Mouse (Mus musculus) kidney, embryonic 14.5 days (tissue): ENCODE measurements around the gene Dmxl2. TPM values are rescaled to one million over a fixed set of nuclear protein-coding genes. Genes with fewer than 3 reads are reported as not detected.

ENCODE experiments used
- ATAC-seq: fragments of 200-750 bp; cut with Nextera tagmentation; 2 replicates; pipeline ENCODE4 v1.8.0; 2017; ENCODE audit warnings: moderate number of reproducible peaks, mild to moderate bottlenecking, moderate TSS enrichment, moderate library complexity; ENCODE audit not compliant: low FRiP score, low TSS enrichment
- H3K27ac ChIP-seq: fragments of 300-500 bp; sonication (generic); 2 replicates; pipeline ENCODE4 v1.5.1; 2014; ENCODE audit warnings: low read depth, mild to moderate bottlenecking, low read length, moderate library complexity, mixed read lengths
- H3K27me3 ChIP-seq: fragments of 300-500 bp; sonication (generic); 2 replicates; pipeline ENCODE4 v1.6.1; 2014; ENCODE audit warnings: mild to moderate bottlenecking, low read length; ENCODE audit not compliant: control insufficient read depth, insufficient read depth
- H3K36me3 ChIP-seq: fragments of 300-500 bp; sonication (generic); 2 replicates; pipeline ENCODE4 v1.6.1; 2014; ENCODE audit warnings: low read length, mixed read lengths; ENCODE audit not compliant: control insufficient read depth, insufficient read depth
- H3K4me1 ChIP-seq: fragments of 300-500 bp; sonication (generic); 2 replicates; pipeline ENCODE4 v1.6.1; 2014; ENCODE audit warnings: low read length, mixed read lengths; ENCODE audit not compliant: control insufficient read depth, insufficient read depth
- H3K4me2 ChIP-seq: fragments of 300-500 bp; sonication (generic); replicated peaks from 2 replicates; pipeline ENCODE4 v1.6.1; 2014; ENCODE audit warnings: low read depth, mild to moderate bottlenecking, low read length
- H3K4me3 ChIP-seq: fragments of 300-500 bp; sonication (generic); 2 replicates; pipeline ENCODE4 v1.5.1; 2014; ENCODE audit warnings: mild to moderate bottlenecking, low read length
- H3K9ac ChIP-seq: fragments of 300-500 bp; sonication (generic); 2 replicates; pipeline ENCODE4 v1.6.1; 2014; ENCODE audit warnings: low read depth, mild to moderate bottlenecking, low read length, moderate library complexity
- H3K9me3 ChIP-seq: fragments of 300-500 bp; sonication (generic); 2 replicates; pipeline ENCODE4 v1.6.1; 2016; ENCODE audit warnings: low read length; ENCODE audit not compliant: control insufficient read depth
- WGBS: fragments of 180-500 bp; shearing (Covaris S2); extraction: QIAGEN DNeasy Blood & Tissue Kit; methylation state at CpG from one replicate; pipeline ENCODE4 v1.1.7; 2014; 5-methylcytosine and 5-hydroxymethylcytosine counted together
- polyA plus RNA-seq: library from polyadenylated mRNA; unstranded; fragments of >200 nt; fragmentation: Nextera tagmentation; extraction: Ambion mirVana; gene quantifications from 2 replicates; pipeline ENCODE4 v1.2.1, GENCODE M21; 2014

Gene Dmxl2
- 7.4 and 9.1 TPM in 2 replicates for polyA plus RNA-seq

DNA sequence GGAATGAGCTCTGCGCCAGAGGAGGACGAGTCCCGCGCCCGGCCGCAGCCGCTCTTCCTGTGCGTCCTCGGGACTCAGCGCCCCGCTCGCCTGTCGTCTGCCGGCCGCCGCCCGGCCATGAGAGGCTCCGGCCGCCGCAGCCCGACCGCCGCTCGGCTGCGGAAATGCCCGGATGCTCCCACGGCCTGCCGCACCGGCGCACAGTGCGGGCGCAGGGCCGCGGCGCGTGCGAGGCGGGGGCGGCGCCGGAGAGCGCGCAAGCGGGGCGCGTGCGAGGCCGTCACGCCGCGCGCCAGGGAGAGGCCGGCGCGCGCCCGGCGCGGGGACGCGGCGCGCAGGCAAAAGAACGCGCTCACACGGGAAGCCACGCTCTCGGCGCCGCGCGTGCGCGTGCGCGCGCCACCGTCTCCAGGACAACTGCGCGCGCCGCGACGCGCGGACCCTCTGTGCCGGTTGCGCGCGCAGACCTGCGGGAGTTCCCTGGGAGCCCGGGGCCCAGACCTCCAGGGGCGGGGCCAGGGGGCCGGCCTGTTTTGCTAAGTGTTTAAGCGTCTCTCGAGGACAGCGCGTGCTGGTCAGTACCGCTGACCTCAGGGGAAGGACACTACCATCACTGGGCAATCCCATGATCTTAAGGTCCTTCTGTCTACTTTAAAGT lies at the start of gene Dmxl2:
TSS of gene Dmxl2 (minus strand) at position 174 of the 658 bp plus-strand sequence.
- Histone ChIP-seq H3K4me3 (peak within 1 kb of the TSS; percentile 53), H3K4me1 (no peaks in the 10 kb centered on the region), H3K36me3 (no peaks in the 10 kb centered on the region), H3K27me3 (peaks cover 11% of the 10 kb centered on the region), H3K27ac (no peak within 1 kb of the TSS), H3K9me3 (no peaks in the 10 kb centered on the region), H3K4me2 (peak within 1 kb of the TSS; percentile 83), H3K9ac (peak within 1 kb of the TSS; percentile 53)
- under 1% methylated on average over 79 of the region's 99 CpGs for WGBS
- peak; percentile 94 for ATAC-seq

DNA sequence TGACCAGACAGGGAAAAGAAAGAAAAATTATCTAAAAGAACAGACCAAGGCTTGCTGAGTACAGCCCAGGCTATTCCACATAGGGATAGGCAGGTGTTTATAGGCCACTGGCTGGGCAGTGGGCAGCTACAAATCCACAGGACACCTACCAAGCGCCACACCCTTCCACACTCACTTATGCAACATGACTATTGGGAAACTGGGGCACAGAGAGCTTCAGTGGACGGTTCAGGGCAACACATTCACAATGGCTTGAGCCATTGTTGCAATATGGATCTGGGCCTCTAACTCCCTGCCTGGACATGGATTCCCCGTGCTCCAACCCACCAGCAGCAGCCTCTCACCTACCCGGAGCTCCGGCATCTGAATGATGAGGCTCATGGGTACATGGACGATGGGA lies 48.0 kb upstream of the Dmxl2 start:
- no peaks in the 10 kb centered on the region for H3K4me1 ChIP-seq

DNA sequence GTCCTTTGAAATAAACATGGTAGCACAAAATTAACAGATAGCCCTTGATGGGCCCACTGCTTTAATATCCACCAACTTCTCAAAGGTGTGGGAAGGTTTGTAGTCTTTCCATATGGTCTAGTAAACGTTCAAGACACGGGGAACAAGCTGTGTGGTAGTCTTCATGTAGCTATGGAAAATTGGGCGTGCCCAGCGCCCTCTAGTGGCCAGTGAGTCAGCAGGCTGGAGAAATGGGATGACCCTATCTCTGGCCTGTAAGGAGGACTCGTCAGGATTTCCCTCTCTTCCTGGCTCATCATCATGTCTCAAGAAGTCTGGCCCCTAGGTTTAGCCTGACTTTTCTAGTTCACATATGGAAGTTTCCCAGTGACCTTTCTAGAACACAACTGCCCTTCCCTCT lies 46.1 kb upstream of the Dmxl2 start:
- Histone ChIP-seq H3K36me3 (no peaks in the 10 kb centered on the region), H3K27me3 (no peaks in the 10 kb centered on the region), H3K4me3 (no peak overlapping the region), H3K4me1 (no peaks in the 10 kb centered on the region), H3K9ac (no peak overlapping the region), H3K4me2 (no peak overlapping the region), H3K27ac (no peak overlapping the region), H3K9me3 (no peaks in the 10 kb centered on the region)
- WGBS: 20% methylated on average over 5 of the region's 5 CpGs
- ATAC-seq: no peak

More for the DNA sequence above, 48.0 kb upstream of the Dmxl2 start:
- no peak overlapping the region for H3K4me3 ChIP-seq
- H3K36me3 ChIP-seq: no peaks in the 10 kb centered on the region
- WGBS: 92% methylated on average over 6 of the region's 6 CpGs
- H3K4me2 ChIP-seq: no peak overlapping the region
- no peak for ATAC-seq
- H3K9me3 ChIP-seq: no peaks in the 10 kb centered on the region
- no peak overlapping the region for H3K27ac ChIP-seq
- H3K9ac ChIP-seq: no peak overlapping the region
- H3K27me3 ChIP-seq: no peaks in the 10 kb centered on the region

DNA sequence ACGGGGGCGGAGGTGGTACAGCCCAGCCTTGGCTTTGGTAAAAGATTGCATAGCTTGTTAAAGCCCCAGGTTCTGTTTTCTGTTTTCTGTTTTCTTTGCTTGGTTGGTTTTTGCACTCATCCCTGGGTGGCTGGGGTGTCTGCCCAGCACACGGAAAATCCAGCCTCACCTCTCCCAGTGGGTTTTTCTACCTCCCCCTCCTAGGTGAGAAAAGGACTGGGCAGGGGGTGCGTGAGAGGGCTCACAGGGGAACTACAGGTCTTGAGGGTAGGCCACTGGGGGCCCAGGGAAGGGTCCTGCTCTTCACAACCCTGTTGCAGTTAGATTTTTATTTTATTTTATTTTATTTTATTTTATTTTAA lies 43.5 kb upstream of the Dmxl2 start:
- Histone ChIP-seq H3K36me3 (no peaks in the 10 kb centered on the region), H3K27ac (no peak overlapping the region), H3K4me3 (no peak overlapping the region), H3K9me3 (no peaks in the 10 kb centered on the region), H3K4me1 (no peaks in the 10 kb centered on the region), H3K9ac (no peak overlapping the region), H3K27me3 (no peaks in the 10 kb centered on the region), H3K4me2 (no peak overlapping the region)
- no peak for ATAC-seq
- WGBS: 66% methylated on average over 4 of the region's 4 CpGs

DNA sequence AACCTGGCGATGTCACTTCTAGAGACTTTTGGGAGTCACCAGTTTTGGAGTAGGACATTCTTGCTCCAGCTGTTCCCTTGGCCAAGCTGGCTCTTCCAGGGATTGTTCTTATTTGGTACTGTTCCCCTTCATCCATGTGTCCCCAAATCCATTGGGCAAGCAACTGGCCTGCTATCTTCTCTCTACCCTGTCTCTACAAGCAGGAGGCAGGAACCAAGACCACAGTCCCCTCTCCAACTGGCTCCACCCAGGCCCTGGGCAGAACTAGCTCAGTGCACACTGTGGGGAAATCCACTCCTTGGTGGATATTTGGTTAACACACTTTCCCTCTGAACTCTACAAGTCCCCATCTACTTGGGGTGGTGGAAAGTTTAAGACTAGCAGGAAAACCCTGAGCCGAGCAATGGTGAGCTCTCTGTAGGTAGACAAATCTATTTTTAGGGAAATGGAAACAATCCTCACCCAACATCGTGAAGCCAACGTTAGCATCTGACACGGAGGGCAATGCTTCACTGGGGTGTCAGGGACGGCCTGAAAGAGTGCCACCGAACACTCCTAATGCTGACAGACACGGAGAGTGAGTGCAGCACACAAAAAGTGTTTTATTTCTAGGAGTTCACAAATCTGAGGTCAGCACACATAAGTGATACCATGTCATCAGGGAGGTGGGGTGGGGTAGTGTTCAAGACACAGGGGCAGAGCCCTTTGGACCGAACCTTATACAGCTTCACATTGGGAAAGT lies 43.0 kb upstream of the Dmxl2 start:
- no peak for ATAC-seq
- Histone ChIP-seq H3K9me3 (no peaks in the 10 kb centered on the region), H3K4me1 (no peaks in the 10 kb centered on the region), H3K9ac (no peak overlapping the region), H3K4me3 (no peak overlapping the region), H3K36me3 (no peaks in the 10 kb centered on the region), H3K4me2 (no peak overlapping the region), H3K27me3 (no peaks in the 10 kb centered on the region), H3K27ac (no peak overlapping the region)
- WGBS: 76% methylated on average over 9 of the region's 9 CpGs

DNA sequence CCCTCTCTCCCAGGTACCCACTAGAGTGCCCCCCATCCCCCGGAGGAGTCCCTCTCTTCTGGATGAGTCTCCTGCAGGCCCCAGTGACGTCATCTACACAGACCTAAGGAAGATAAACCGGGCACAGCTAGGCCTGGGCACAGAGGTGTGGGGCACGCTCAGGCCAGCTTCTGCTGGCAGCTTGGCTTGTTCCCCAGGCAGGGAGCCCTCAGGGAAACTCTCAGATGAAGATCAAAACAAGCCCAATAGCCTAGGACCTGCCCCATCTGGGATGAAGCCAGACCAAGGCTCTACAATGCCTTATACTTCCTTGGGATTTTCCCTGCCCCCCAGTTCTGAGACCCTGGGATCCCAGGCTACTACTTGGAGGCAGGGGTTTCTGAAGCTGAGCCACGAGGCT lies 39.4 kb upstream of the Dmxl2 start:
- H3K27ac ChIP-seq: no peak overlapping the region
- no peaks in the 10 kb centered on the region for H3K27me3 ChIP-seq
- no peak for ATAC-seq
- no peak overlapping the region for H3K4me2 ChIP-seq
- H3K9ac ChIP-seq: no peak overlapping the region
- no peaks in the 10 kb centered on the region for H3K4me1 ChIP-seq
- no peaks in the 10 kb centered on the region for H3K9me3 ChIP-seq
- 73% methylated on average over 5 of the region's 5 CpGs for WGBS
- no peaks in the 10 kb centered on the region for H3K36me3 ChIP-seq
- no peak overlapping the region for H3K4me3 ChIP-seq

DNA sequence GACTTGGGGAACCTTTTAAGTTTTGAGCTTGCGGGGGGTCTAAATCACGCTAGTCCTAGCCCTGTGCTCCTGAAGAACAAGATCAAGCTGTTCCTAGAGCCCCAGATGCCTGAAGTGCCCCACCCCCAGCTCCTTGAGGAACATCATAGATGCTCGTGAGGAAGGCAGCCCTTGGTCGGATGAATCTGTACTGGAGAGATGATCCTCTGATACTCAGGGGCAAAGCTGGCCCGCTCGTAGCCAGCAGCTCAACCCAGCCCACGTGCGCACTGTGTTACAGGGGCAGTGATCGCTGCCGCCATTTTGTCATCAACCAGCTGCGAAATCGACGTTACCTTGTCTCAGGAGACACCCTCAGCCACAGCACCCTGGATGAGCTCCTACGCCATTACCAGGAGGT lies 37.3 kb upstream of the Dmxl2 start, which contains the start of gene Sh2d7:
TSS of gene Sh2d7 (plus strand) at position 301 of the 400 bp plus-strand sequence.
- Histone ChIP-seq H3K9me3 (no peaks in the 10 kb centered on the region), H3K4me2 (no peak within 1 kb of the TSS), H3K27ac (no peak within 1 kb of the TSS), H3K27me3 (no peaks in the 10 kb centered on the region), H3K4me3 (no peak within 1 kb of the TSS), H3K9ac (no peak within 1 kb of the TSS), H3K4me1 (no peaks in the 10 kb centered on the region), H3K36me3 (no peaks in the 10 kb centered on the region)
- no peak for ATAC-seq
- 91% methylated on average over 14 of the region's 14 CpGs for WGBS

DNA sequence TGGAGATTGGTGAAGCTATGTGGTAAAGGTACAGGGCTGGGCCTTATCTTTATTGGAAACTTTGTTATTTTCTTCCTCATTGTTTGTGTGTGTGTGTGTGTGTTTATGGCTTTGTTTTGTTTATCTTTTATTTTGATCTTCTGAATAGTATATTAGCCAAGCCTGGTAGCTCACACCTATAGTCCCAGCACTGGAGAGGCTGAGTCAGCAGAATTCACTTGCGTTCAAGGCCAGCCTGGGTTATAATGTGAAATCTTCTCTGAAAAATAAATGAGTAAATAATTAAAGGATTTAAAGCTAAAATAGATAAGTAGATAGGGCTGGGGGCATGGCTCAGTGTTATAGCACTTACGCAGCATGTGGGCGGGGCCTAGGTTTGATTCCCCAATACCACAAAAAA lies 36.8 kb upstream of the Dmxl2 start:
- WGBS: 94% methylated on average over 3 of the region's 3 CpGs
- Histone ChIP-seq H3K27me3 (no peaks in the 10 kb centered on the region), H3K4me3 (no peak overlapping the region), H3K36me3 (no peaks in the 10 kb centered on the region), H3K9me3 (no peaks in the 10 kb centered on the region), H3K4me2 (no peak overlapping the region), H3K4me1 (no peaks in the 10 kb centered on the region), H3K27ac (no peak overlapping the region), H3K9ac (no peak overlapping the region)
- ATAC-seq: no peak

DNA sequence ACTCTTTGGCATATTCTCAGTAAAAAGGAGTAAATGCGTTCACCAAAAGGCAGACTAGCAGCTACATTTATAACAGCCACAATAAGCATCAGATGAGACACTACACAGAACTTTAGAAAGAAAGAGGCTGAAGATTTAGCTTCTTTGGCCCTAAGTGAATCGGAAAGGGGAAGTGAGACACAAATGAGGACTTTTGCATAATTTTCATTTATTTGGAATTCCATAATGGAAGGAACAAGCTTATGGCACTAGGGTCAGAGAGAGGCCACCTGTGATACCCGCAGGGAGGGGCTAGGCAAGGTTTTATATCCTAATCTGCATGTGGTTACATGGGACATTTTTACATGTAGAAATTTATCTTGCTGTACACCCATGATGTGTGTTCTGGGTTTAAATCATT lies 36.1 kb upstream of the Dmxl2 start:
- Histone ChIP-seq H3K4me2 (no peak overlapping the region), H3K9ac (no peak overlapping the region), H3K36me3 (no peaks in the 10 kb centered on the region), H3K9me3 (no peaks in the 10 kb centered on the region), H3K4me1 (no peaks in the 10 kb centered on the region), H3K4me3 (no peak overlapping the region), H3K27me3 (no peaks in the 10 kb centered on the region), H3K27ac (no peak overlapping the region)
- 76% methylated on average over 3 of the region's 3 CpGs for WGBS
- no peak for ATAC-seq
